Mouse (Mus musculus): ENCODE measurements at regions not wholly inside any gene's neighbourhood (a gene's known extent, or its start where the extent isn't known, plus 50 kb on each side); places are given as distances from the start of the nearest gene placed in this dataset.

GRCm38 (mm10) chr11:52566026-52566425 lies 169.8 kb downstream of the 9530068E07Rik start:
- TF ChIP-seq CTCF (IDR thresholded peaks at IDR 0.05; ENCODE audit: low read depth) = no peak
- TF ChIP-seq EP300 (IDR thresholded peaks at IDR 0.05; ENCODE audit: low read depth) = no peak
